Mouse (Mus musculus) C2C12 (cell line): ENCODE measurements around the gene Hdac11. TPM values are rescaled to one million over a fixed set of nuclear protein-coding genes. Genes with fewer than 3 reads are reported as not detected.

Experiments
- H3K27me3 ChIP-seq: one replicate; pipeline ENCODE4 v1.6.1; 2011; ENCODE audit not compliant: control insufficient read depth, insufficient read depth, insufficient read length
- H3K36me3 ChIP-seq: one replicate; pipeline ENCODE4 v1.6.1; 2011; ENCODE audit not compliant: control insufficient read depth, insufficient read depth
- H3K4me3 ChIP-seq: one replicate; pipeline ENCODE4 v1.5.1; 2011; ENCODE audit warnings: mild to moderate bottlenecking, control low read depth; ENCODE audit not compliant: poor library complexity, insufficient read depth, severe bottlenecking
- H3K79me2 ChIP-seq: one replicate; pipeline ENCODE4 v1.6.1; 2011; ENCODE audit not compliant: control insufficient read depth, insufficient read depth
- H3K79me3 ChIP-seq: one replicate; pipeline ENCODE4 v1.6.1; 2011; ENCODE audit warnings: low read depth, control low read depth
- H3ac ChIP-seq: one replicate; pipeline ENCODE3; 2011; ENCODE audit warnings: low read depth; ENCODE audit not compliant: control insufficient read depth, insufficient read length
- CEBPB ChIP-seq: IDR thresholded peaks from one replicate; pipeline ENCODE4 v1.6.1; 2011; ENCODE audit warnings: low read depth, mild to moderate bottlenecking, control low read depth, moderate library complexity
- CTCF ChIP-seq: IDR thresholded peaks from one replicate; pipeline ENCODE4 v1.5.1; 2011; ENCODE audit not compliant: control insufficient read depth, insufficient read depth, insufficient read length
- FOSL1 ChIP-seq: IDR thresholded peaks from one replicate; pipeline ENCODE4 v1.8.0; 2011; ENCODE audit warnings: mild to moderate bottlenecking, low read length; ENCODE audit not compliant: poor library complexity, insufficient read depth, severe bottlenecking
- MAX ChIP-seq: IDR thresholded peaks from one replicate; pipeline ENCODE4 v1.6.1; 2011; ENCODE audit warnings: mild to moderate bottlenecking, control low read depth
- MYOD1 ChIP-seq: IDR thresholded peaks from one replicate; pipeline ENCODE4 v1.6.1; 2011; ENCODE audit warnings: low read depth; ENCODE audit not compliant: control insufficient read depth, insufficient read length
- MYOG ChIP-seq: IDR thresholded peaks from one replicate; pipeline ENCODE4 v1.6.1; 2011; ENCODE audit not compliant: control insufficient read depth, insufficient read length; ENCODE audit errors: extremely low read depth
- USF1 ChIP-seq: IDR thresholded peaks from one replicate; pipeline ENCODE4 v1.6.1; 2011; ENCODE audit warnings: low read depth, mild to moderate bottlenecking, control low read depth, moderate library complexity
- long read RNA-seq, 2 experiments: library from polyadenylated mRNA; unstranded; transcript quantifications; one replicate each; pipeline ENCODE4 v2.0.0; 2019 to 2020
- polyA plus RNA-seq: library from polyadenylated mRNA; unstranded; fragments of >200 nt; fragmentation: generic; extraction: Trizol; gene quantifications from one replicate; pipeline ENCODE4 v1.2.1, GENCODE M21; 2012; ENCODE audit warnings: missing spikeins

The Hdac11 gene
- 1.1 TPM for polyA plus RNA-seq
- long read RNA-seq, experiment 1, partial matches to known transcripts, result 0 of 3 reads
- long read RNA-seq, experiment 1, other reads (novel, unspliced or antisense), result 1 of 3 reads
- long read RNA-seq, experiment 2, partial matches to known transcripts, result 1 of 4 reads
- long read RNA-seq, experiment 2, other reads (novel, unspliced or antisense), result 0 of 4 reads

DNA sequence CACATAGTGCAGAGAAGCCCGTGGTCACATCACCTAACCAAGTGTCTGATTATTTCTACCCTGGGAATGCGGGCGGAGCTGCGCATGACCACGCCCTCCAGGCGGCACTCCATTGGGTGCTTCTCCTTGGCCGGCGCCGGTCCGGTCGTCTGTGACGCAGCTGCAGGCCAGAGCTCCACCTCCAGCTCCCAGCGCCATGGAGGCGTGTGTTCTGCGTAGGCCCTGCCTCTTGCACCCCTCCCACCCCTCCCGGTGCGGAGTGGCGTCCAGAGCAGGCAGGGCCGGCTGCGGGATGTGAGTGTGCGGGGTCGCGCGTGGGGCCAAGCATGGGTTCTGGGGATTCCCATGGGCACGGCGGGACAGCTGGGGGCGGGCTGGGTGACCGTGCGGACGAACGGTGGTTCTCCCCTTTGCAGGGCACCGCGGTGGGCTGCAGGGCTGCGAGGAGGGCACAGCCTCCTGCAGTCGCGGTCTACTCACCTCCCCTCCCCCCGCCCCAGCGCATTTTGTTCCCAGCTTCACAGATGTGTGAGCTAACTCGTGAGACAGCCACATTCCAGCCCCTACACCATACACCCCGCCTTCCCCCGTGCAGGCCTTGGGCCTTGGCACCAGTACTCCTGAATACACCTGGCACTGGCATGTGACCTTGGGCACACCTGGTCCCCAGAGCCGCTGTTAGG is at the start of gene Hdac11:
Gene Hdac11, plus strand, starts transcription at position 112 of the 683 bp plus-strand sequence.
- Histone ChIP-seq H3ac (peak within 1 kb of the TSS; percentile 74), H3K36me3 (no peaks in the 10 kb centered on the region), H3K79me2 (no peaks in the 10 kb centered on the region), H3K4me3 (peak within 1 kb of the TSS; percentile 14), H3K79me3 (no peaks in the 10 kb centered on the region), H3K27me3 (peaks cover 6% of the 10 kb centered on the region)
- TF ChIP-seq MAX, result no peak
- no peak for TF ChIP-seq FOSL1
- no peak for TF ChIP-seq CEBPB
- TF ChIP-seq MYOD1, result no peak
- no peak for TF ChIP-seq CTCF
- TF ChIP-seq USF1, result no peak
- no peak for TF ChIP-seq MYOG

GRCm38 (mm10) chr6:91108301-91108916 is 48.1 kb upstream of the Hdac11 start:
- peaks cover 21% of the 10 kb centered on the region for H3K27me3 ChIP-seq
- H3K79me2 ChIP-seq, result no peaks in the 10 kb centered on the region
- no peaks in the 10 kb centered on the region for H3K79me3 ChIP-seq
- H3K36me3 ChIP-seq, result no peaks in the 10 kb centered on the region
- no peak overlapping the region for H3ac ChIP-seq
- TF ChIP-seq CEBPB, result no peak
- TF ChIP-seq MYOG, result no peak
- no peak for TF ChIP-seq FOSL1
- TF ChIP-seq MYOD1, result no peak
- no peak for TF ChIP-seq CTCF
- no peak for TF ChIP-seq USF1
- H3K4me3 ChIP-seq, result no peak overlapping the region

- Histone ChIP-seq H3ac (no peak overlapping the region), H3K79me2 (no peaks in the 10 kb centered on the region), H3K36me3 (no peaks in the 10 kb centered on the region), H3K4me3 (no peak overlapping the region), H3K79me3 (no peaks in the 10 kb centered on the region), H3K27me3 (peaks cover 21% of the 10 kb centered on the region)
- TF ChIP-seq MAX (no peak), MYOD1 (no peak), FOSL1 (no peak), CTCF (no peak), CEBPB (no peak), USF1 (no peak), MYOG (no peak)
These were observed 47.5 kb upstream of the Hdac11 start for GRCm38 (mm10) chr6:91108917-91109450.

- no peaks in the 10 kb centered on the region for H3K79me3 ChIP-seq
- no peaks in the 10 kb centered on the region for H3K36me3 ChIP-seq
- H3K4me3 ChIP-seq, result no peak overlapping the region
- H3K79me2 ChIP-seq, result no peaks in the 10 kb centered on the region
- H3ac ChIP-seq, result no peak overlapping the region
- TF ChIP-seq FOSL1 (no peak), CEBPB (no peak), MYOD1 (no peak), MYOG (no peak), USF1 (no peak), CTCF (no peak), MAX (no peak)
- peaks cover 24% of the 10 kb centered on the region for H3K27me3 ChIP-seq
These were observed 47.0 kb upstream of the Hdac11 start for GRCm38 (mm10) chr6:91109489-91109888.

DNA sequence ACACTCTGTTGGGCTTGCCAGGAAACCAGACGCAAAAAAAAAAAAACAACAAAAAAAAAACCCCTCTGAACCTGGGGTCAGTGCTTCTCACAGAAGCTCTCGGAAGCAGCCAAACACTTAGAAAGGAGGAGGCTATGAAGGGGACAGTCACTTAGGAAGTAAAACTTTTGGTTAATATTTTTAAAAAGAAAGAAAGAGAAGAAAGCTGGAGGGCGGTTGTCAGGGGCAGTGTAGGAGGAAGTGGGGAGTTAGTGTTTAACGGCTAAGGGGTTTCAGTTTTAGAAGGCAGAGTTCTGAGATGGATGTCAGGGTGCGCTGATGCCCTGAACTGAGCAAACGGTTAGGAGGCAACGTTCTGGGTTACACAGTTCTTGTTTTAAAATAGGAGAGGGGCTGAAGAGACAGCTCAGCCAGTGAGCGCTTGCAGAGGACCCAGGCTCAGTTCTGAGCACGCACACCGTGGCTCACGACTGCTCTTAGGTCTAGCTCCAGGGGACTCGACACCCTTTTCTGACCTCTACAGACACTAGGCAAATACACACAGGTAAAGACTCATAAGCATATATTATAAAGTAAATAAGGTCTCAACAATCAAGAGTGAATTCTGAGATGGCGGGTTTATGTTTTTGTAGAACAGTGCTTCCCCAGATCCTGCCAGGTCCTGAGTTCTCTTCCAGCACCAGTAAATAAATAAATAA is 46.0 kb upstream of the Hdac11 start:
- Histone ChIP-seq H3K36me3 (no peaks in the 10 kb centered on the region), H3ac (no peak overlapping the region), H3K79me2 (no peaks in the 10 kb centered on the region), H3K4me3 (no peak overlapping the region), H3K27me3 (peaks cover 26% of the 10 kb centered on the region), H3K79me3 (no peaks in the 10 kb centered on the region)
- TF ChIP-seq MYOG (no peak), MAX (no peak), CEBPB (no peak), MYOD1 (no peak), FOSL1 (no peak), CTCF (no peak), USF1 (no peak)
